Mouse (Mus musculus) liver, adult 2 months (tissue): ENCODE measurements around the gene Tssc4.

ENCODE experiments used
- CTCF ChIP-seq: fragments of 200-500 bp; IDR thresholded peaks from 2 replicates; pipeline ENCODE4 v1.5.1; 2011; ENCODE audit warnings: low read depth, low read length, control low read depth
- POLR2A ChIP-seq: fragments of 200-500 bp; IDR thresholded peaks from 2 replicates; pipeline ENCODE4 v1.6.1; 2011; ENCODE audit warnings: low read length, control low read depth; ENCODE audit not compliant: insufficient read depth; ENCODE audit errors: extremely low read depth

- TF ChIP-seq POLR2A (no peak), CTCF (no peak)
Measured at GRCm38 (mm10) chr7:143106672-143107465, 37.8 kb downstream of the Tssc4 start.
